Mouse (Mus musculus): ENCODE measurements around the gene Acsf3.

- TF ChIP-seq CTCF (IDR thresholded peaks at IDR 0.05; ENCODE audit: low read depth) (no peak), EP300 (optimal IDR thresholded peaks at IDR 0.05) (no peak)
These were observed 27.5 kb upstream of the Acsf3 start for GRCm38 (mm10) chr8:122747825-122748224.
